Mouse (Mus musculus): ENCODE measurements at regions not wholly inside any gene's neighbourhood (a gene's known extent, or its start where the extent isn't known, plus 50 kb on each side); places are given as distances from the start of the nearest gene placed in this dataset.

DNA sequence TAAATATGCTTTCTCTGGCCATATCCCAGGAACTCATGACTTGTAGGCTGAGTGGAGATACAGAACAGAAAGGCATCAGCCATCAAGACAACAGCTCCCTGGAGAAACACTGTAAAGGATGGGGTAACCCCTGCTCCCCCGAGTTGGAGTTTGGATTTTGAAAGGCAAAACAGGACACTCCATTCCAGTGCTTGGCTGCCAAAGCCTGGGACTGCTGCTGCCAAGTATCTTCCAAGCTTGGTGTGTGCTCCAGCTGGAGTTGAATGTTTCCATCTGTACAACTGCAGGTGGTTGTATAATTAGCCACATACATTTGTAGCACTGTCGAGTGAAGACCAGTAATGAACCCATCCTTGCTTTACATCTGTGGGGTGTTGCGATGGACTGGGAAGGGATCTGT is 62.1 kb downstream of the 4933412E24Rik start:
- WGBS (ENCODE audit: missing documents): 97% methylated on average over 3 of the region's 3 CpGs
- Histone ChIP-seq H3K27ac (no peak overlapping the region), H3K4me3 (ENCODE audit: inconsistent target) (no peak overlapping the region), H3K79me2 (ENCODE audit: inconsistent target) (no peaks in the 10 kb centered on the region), H3K36me3 (ENCODE audit: inconsistent target) (no peaks in the 10 kb centered on the region)

DNA sequence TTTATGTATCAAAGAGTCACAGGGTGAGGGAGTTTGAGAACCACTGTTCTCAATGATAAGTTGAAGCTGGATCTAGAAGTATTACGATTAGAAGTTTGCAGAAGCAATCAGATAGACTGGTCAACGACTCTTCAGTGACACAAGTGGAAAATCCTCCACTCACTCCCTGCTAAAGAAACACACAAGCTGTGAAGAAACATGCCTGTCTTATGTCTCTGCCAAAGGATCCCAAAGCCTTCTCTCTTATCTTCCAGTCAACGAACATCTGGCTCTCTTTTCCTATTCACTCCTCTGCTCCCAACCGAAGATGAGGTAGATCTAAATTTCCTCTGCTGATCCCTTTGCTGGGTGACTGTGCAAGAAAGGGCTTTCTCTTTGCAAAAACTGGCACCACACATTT is 62.6 kb downstream of the 4933412E24Rik start:
- Histone ChIP-seq H3K4me3 (ENCODE audit: inconsistent target) (no peak overlapping the region), H3K36me3 (ENCODE audit: inconsistent target) (no peaks in the 10 kb centered on the region), H3K27ac (no peak overlapping the region), H3K79me2 (ENCODE audit: inconsistent target) (no peaks in the 10 kb centered on the region)
- WGBS (ENCODE audit: missing documents): 87% methylated on average over 4 of the region's 4 CpGs

DNA sequence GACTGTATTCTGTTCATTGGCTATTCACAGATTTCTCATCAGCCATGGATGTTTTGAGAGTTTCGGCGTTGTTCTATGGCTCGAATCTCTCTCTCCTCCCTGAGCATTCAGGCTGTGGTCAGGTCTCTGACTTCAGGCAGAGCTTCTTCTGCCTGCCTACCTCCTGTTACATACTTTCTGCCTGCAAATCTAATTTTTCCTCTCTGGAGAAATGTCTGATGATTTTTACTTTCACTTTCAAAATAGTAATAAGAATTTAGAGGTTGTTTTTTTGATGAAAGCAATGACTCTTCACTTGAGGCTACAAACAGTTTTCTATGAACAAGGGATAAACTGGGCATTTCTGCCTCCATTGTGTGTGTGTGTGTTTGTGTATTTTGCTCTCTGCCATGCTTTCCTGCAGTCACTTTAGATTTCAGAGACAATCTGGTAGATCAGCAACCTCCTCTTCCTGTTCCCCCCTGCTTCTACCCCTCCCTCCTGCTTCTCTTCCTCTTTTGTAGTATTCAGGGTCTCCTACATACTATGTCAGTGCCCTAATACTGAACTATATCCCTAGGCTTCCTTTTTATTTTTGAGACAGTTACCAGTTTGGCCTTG is 65.7 kb downstream of the 4933412E24Rik start:
- H3K27ac ChIP-seq: peak overlapping the region; percentile 29
- no peaks in the 10 kb centered on the region for H3K36me3 ChIP-seq (ENCODE audit: inconsistent target)
- WGBS (ENCODE audit: missing documents): 54% methylated on average over 3 of the region's 3 CpGs
- H3K4me3 ChIP-seq (ENCODE audit: inconsistent target): no peak overlapping the region
- H3K79me2 ChIP-seq (ENCODE audit: inconsistent target): no peaks in the 10 kb centered on the region

DNA sequence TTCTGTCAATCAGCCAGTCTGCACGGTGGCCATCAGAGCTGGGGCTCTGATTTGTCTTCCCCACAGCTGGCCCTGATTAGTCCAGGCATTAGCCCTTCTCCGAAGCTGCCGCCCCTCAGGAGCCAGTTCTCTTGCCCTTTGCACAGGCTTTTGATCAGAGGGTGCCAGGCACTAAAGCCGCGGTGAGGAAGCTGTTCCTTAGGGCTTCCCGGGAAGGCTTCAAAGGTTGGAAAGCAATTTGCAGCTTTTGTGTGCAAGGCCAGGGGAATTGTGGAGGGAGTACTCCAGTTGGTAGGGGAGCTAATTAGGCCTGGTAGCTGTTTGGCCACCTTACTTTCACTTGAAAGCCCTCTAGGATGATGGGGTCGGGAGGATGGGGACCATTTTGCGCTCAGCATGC is 71.2 kb downstream of the 4933412E24Rik start:
- Histone ChIP-seq H3K4me3 (ENCODE audit: inconsistent target) (no peak overlapping the region), H3K27ac (no peak overlapping the region), H3K36me3 (ENCODE audit: inconsistent target) (no peaks in the 10 kb centered on the region), H3K79me2 (ENCODE audit: inconsistent target) (no peaks in the 10 kb centered on the region)
- 71% methylated on average over 8 of the region's 8 CpGs for WGBS (ENCODE audit: missing documents)

DNA sequence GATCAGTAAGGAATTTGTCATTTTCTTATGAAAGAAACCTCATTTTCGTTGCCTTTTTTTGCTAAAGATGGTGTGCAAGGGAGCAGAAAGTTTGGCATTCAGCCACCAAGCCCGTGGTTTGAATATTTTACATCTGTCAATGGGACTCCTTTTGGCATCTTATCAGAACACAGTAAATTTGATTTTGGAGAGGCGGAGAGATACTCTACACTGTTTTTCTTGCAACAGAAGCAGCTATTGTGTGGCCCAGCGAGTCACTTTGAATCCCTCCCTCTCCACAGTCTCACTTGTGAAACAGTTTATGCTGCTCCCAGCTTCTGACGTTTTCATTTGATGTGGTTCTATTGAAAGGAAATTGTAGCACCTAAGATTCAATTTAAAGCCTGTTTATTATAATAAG is 79.9 kb downstream of the 4933412E24Rik start:
- WGBS (ENCODE audit: missing documents): 46% methylated on average over 5 of the region's 5 CpGs
- Histone ChIP-seq H3K36me3 (ENCODE audit: inconsistent target) (no peaks in the 10 kb centered on the region), H3K27ac (no peak overlapping the region), H3K79me2 (ENCODE audit: inconsistent target) (no peaks in the 10 kb centered on the region), H3K4me3 (ENCODE audit: inconsistent target) (no peak overlapping the region)

DNA sequence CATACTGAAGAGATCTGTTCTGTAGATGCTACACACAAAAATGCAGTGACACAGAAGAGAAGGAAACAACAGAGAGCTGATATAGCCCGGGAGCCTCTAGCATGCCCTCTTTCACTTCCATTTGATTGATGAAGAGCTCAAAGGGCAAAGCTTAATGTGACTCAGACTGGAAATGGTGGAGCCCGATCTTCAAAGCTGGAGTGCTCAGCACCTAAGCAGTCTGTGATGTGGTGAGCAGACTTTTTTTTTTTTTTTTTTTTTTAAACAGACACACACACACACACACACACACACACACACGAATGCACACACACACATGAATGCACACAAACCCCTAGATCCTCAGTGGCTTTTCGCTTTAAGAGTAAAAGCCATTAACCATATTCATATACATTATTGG is 102.6 kb downstream of the 4933412E24Rik start:
- WGBS (ENCODE audit: missing documents): 80% methylated on average over 3 of the region's 4 CpGs

DNA sequence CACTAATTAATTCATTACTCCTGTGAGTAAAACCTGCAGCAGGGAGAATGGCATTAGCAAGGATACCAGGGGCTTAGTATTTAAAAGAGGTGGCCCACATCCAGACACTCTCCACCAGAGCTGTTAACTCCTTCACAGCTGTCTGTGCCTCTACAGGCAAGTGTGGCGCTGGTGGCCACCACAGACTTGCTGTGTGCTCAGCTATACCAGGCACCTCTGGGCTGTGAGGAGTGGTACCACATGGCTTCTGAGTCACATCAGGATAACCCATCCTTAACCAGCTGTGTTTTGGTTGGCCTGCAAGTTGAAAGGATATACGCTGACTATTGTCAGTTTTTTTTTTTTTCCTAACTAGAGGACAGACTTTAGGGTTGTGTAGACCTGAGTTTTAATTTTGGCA is 108.1 kb downstream of the 4933412E24Rik start:
- H3K4me3 ChIP-seq (ENCODE audit: inconsistent target): no peak overlapping the region
- WGBS (ENCODE audit: missing documents): 94% methylated on average over 2 of the region's 2 CpGs

More for the DNA sequence above, 102.6 kb downstream of the 4933412E24Rik start:
- H3K4me3 ChIP-seq (ENCODE audit: inconsistent target): no peak overlapping the region
- no peaks in the 10 kb centered on the region for H3K79me2 ChIP-seq (ENCODE audit: inconsistent target)
- H3K27ac ChIP-seq: no peak overlapping the region
- H3K36me3 ChIP-seq (ENCODE audit: inconsistent target): no peaks in the 10 kb centered on the region

DNA sequence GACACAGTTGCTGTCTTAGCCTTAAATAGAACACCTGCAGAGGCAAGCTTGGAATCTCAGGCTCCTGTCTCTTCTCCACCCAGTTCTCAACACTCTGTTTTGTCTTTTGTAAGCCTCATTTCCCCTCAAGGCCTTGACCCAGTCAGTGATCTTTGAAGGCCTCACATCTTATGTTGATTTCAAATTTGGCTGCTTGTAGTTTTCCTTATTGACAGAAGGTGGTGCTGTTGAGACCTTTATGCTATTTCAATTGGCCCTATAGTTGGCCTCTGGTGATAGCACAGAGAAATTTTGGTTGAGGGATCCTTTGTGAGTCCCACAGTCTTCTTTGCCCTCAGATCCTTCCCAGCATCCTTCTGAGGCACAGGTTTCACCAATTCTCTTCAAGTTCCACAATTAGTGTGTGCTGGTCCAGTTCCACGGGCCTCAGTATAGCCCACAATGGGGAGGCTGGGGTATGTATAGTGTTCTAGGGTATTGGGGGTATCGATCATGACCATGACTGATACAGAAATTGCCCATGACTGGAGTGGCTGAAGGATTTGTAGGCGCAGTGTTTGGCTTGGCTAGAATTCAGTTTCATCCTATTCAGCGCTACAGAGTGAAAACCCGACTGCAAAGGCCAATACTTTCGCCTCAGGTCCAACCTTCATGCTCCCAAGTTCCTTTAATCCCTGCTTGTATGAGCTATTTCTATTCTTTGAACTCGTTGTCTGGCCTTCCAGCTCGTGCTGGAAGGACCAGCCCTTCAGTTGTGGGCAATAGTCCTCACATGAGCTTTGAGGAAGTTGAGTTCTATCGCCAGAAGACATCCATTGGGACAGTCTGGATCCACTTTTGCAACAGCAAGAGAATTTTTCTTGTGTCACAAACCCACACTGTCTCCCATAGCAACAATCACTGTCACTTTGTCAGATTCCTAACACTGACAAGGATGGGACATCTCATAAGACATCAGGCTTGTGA is 110.3 kb downstream of the 4933412E24Rik start:
- Histone ChIP-seq H3K4me3 (ENCODE audit: inconsistent target) (no peak overlapping the region), H3K27ac (no peak overlapping the region), H3K36me3 (ENCODE audit: inconsistent target) (no peaks in the 10 kb centered on the region), H3K79me2 (ENCODE audit: inconsistent target) (no peaks in the 10 kb centered on the region)
- WGBS (ENCODE audit: missing documents): 65% methylated on average over 9 of the region's 9 CpGs

More for the DNA sequence above, 108.1 kb downstream of the 4933412E24Rik start:
- Histone ChIP-seq H3K27ac (no peak overlapping the region), H3K36me3 (ENCODE audit: inconsistent target) (no peaks in the 10 kb centered on the region), H3K79me2 (ENCODE audit: inconsistent target) (no peaks in the 10 kb centered on the region)

DNA sequence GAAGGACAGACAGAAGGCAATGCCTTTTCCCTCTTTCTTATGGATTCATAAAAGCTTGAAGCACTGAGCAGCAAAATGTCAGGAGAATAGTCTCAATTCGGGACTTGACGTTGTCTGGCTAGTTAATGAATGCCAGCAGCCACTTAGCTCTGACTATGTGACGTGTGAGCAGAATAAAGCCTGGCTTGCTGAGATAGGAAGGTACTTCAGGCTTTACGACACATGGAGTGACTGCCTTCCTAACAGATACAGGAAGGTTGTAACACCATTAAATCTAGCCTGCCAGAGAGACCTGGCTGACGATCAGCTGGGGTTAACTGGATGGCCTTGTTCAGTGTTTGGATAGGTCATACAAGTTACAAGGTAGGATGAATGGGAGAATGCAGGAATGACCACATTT is 111.7 kb downstream of the 4933412E24Rik start:
- Histone ChIP-seq H3K27ac (no peak overlapping the region), H3K36me3 (ENCODE audit: inconsistent target) (no peaks in the 10 kb centered on the region), H3K79me2 (ENCODE audit: inconsistent target) (no peaks in the 10 kb centered on the region), H3K4me3 (ENCODE audit: inconsistent target) (no peak overlapping the region)
- WGBS (ENCODE audit: missing documents): 94% methylated on average over 5 of the region's 5 CpGs

DNA sequence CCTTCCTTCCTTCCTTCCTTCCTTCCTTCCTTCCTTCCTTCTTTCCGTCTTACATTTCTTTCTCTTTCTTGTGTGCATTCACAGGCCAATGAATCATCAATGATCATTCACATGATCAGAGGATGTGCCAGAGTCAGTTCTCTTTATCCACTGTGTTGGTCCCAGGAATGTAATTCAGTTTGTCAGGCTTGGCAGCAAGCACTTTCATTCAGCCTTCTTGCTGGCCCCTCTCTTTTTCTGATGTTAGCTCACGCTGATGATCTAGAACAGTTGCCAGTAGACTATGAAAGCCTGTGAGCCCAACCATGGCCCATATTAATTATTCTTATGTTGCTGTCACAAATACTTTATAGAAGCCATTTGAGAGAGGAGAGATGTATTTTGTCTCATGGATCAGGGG is 127.4 kb downstream of the 4933412E24Rik start:
- Histone ChIP-seq H3K36me3 (ENCODE audit: inconsistent target) (no peaks in the 10 kb centered on the region), H3K27ac (no peak overlapping the region), H3K4me3 (ENCODE audit: inconsistent target) (no peak overlapping the region), H3K79me2 (ENCODE audit: inconsistent target) (no peaks in the 10 kb centered on the region)
- 95% methylated on average over 2 of the region's 2 CpGs for WGBS (ENCODE audit: missing documents)

DNA sequence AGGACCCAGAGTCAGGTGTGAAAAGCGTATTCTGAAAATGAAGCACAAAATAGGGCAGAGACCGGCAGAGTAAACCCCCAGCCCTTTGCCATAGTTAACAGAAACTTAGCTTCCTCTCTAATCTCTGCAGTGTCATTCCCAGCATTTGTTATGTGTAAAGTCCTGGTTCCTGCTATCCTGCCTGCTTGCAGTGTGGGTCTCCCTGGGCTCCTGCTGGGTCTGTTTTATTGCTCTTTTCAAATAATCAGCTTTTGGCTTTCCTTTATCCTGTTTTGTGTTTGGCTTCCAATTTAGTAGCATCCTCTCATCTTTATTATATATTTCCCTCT is 128.3 kb downstream of the 4933412E24Rik start:
- H3K4me3 ChIP-seq (ENCODE audit: inconsistent target): no peak overlapping the region
- WGBS (ENCODE audit: missing documents): 31% methylated on average over 2 of the region's 2 CpGs
- no peaks in the 10 kb centered on the region for H3K79me2 ChIP-seq (ENCODE audit: inconsistent target)
- peak overlapping the region; percentile 88 for H3K27ac ChIP-seq
- no peaks in the 10 kb centered on the region for H3K36me3 ChIP-seq (ENCODE audit: inconsistent target)

DNA sequence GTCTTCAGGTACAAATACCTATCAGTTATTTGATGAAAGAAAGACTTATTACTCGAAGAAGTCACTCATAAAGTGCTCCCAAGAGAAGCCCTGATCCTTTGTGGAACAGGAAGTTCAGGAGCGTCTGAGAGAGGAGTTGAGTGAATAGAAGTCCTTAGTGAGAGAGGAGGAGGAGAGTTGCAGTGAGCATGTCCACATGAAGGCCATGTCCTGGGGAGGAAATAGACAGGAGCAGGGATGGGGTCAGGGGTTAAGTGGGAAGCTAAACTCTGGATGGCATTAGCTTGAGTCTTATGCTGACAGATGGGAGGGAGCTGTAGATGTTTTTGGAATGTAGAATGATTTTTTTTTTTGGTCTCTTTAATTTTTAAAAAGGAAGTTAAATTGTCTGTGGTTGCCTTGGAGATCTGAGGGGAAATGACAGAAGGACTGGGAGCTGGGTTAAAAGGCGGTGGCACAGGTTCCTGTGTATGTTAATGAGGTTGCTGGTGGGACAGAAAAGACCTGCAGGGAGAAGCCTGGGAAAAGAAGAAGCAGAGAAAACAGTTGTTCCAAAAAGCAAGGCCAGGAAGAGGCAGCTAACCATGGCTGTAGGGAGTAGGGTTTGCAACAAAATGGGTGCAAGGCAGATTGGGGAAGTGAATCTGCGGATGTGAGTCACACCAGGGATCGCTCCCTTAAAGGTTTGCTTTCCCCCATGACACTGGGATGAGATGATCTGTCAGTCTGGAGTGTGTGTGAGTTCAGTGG is 128.9 kb downstream of the 4933412E24Rik start:
- WGBS (ENCODE audit: missing documents): 18% methylated on average over 5 of the region's 5 CpGs
- no peak overlapping the region for H3K4me3 ChIP-seq (ENCODE audit: inconsistent target)
- no peaks in the 10 kb centered on the region for H3K36me3 ChIP-seq (ENCODE audit: inconsistent target)
- no peaks in the 10 kb centered on the region for H3K79me2 ChIP-seq (ENCODE audit: inconsistent target)
- peak overlapping the region; percentile 88 for H3K27ac ChIP-seq

DNA sequence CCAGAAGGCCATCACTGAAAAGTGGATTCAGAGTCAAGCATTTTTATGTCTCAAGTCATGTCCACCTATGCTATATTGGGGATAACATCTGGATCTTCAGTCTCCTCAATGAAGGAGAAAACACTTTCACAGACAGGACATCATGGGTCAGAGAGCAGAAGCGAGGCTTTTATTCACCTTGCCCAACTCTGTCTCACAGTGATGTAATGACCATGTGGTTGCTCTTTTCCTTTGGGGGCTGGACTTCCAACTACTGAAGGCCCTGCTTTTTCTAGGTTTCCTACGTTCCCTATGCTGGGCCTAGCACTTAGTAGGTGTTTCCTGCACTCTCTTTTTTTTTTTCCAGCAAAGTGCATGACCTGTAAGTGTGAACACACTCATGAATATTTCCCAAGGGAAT is 130.4 kb downstream of the 4933412E24Rik start:
- Histone ChIP-seq H3K36me3 (ENCODE audit: inconsistent target) (no peaks in the 10 kb centered on the region), H3K27ac (no peak overlapping the region), H3K79me2 (ENCODE audit: inconsistent target) (no peaks in the 10 kb centered on the region), H3K4me3 (ENCODE audit: inconsistent target) (no peak overlapping the region)
- 62% methylated on average over 2 of the region's 2 CpGs for WGBS (ENCODE audit: missing documents)

DNA sequence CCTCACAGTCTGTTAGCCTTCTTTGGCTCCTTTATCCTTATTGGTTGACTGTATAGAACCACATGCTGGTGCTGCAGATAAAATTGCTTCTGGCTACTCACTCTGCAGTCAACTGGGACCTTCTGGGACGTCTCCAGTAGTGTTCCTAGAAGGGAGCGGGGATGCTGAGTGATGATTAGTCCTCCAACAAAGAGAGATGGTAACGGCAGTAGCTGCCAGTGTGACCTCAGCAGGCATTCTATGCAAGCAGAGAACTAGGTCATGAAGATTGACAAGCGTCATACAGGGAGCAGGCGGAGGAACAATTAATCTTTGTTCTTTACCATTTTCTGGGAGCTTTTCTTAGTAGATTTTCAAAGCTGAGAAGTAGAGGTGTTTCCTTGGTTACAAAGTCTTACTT is 134.0 kb downstream of the 4933412E24Rik start:
- H3K79me2 ChIP-seq (ENCODE audit: inconsistent target): no peaks in the 10 kb centered on the region
- H3K36me3 ChIP-seq (ENCODE audit: inconsistent target): no peaks in the 10 kb centered on the region
- H3K4me3 ChIP-seq (ENCODE audit: inconsistent target): no peak overlapping the region
- 96% methylated on average over 5 of the region's 5 CpGs for WGBS (ENCODE audit: missing documents)
- H3K27ac ChIP-seq: no peak overlapping the region

DNA sequence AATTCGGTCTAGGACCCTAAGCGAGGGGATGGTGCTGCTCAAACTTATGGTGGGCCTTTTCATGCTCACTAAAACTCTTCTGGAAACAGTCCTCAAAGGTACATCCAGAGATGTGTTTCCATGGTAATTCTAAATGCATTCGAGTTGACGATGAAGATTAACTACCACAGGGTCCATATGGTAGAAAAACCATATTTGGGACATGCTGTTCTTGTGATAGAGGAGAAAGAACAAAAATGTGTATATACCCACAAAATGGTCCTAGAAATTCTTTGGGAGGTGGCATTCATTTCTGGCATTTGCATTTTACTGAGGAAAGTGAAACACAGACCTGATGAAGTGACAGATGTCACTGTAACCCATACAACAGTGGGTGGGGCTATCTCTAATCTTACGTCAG is 136.0 kb downstream of the 4933412E24Rik start:
- H3K4me3 ChIP-seq (ENCODE audit: inconsistent target): no peak overlapping the region
- H3K36me3 ChIP-seq (ENCODE audit: inconsistent target): no peaks in the 10 kb centered on the region
- 98% methylated on average over 5 of the region's 5 CpGs for WGBS (ENCODE audit: missing documents)
- H3K27ac ChIP-seq: no peak overlapping the region
- H3K79me2 ChIP-seq (ENCODE audit: inconsistent target): no peaks in the 10 kb centered on the region
